Mouse (Mus musculus) small intestine, adult 2 months (tissue): ENCODE data around the gene Fyn.

Experiments
- CTCF ChIP-seq: fragments of 200-500 bp; IDR thresholded peaks from 2 replicates; pipeline ENCODE4 v1.5.1; 2012; ENCODE audit warnings: low read depth, mild to moderate bottlenecking, control low read depth, inconsistent platforms, low read length, moderate library complexity, mixed read lengths; ENCODE audit not compliant: insufficient replicate concordance, insufficient read length; ENCODE audit errors: extremely low read depth
- POLR2A ChIP-seq: fragments of 200-500 bp; IDR thresholded peaks from 2 replicates; pipeline ENCODE4 v1.6.1; 2012; ENCODE audit warnings: low read depth, mild to moderate bottlenecking, control low read depth, inconsistent platforms, low read length, moderate library complexity

- TF ChIP-seq CTCF (no peak), POLR2A (no peak)
Measured at GRCm38 (mm10) chr10:39509937-39510336, 141.3 kb downstream of the Fyn start.
